Mouse (Mus musculus): ENCODE results near the gene Ralgps1.

Ralgps1 gene

GRCm38 (mm10) chr2:33274719-33275490 lies 96.4 kb downstream of the Ralgps1 start:
- no peak for DNase-seq

- DNase-seq, result no peak
Observed at GRCm38 (mm10) chr2:33272665-33273439, 98.4 kb downstream of the Ralgps1 start.

- DNase-seq, result no peak
Observed at GRCm38 (mm10) chr2:33271511-33271910, 99.8 kb downstream of the Ralgps1 start.

GRCm38 (mm10) chr2:33270569-33270968 lies 100.7 kb downstream of the Ralgps1 start:
- DNase-seq, result no peak

- DNase-seq, result no peak
Observed at GRCm38 (mm10) chr2:33269132-33269493, 102.2 kb downstream of the Ralgps1 start.

- DNase-seq, result no peak
Observed at GRCm38 (mm10) chr2:33268384-33269131, 102.7 kb downstream of the Ralgps1 start.

- no peak for DNase-seq
Observed at GRCm38 (mm10) chr2:33267075-33267474, 104.2 kb downstream of the Ralgps1 start.

GRCm38 (mm10) chr2:33265793-33266192 lies 105.5 kb downstream of the Ralgps1 start:
- no peak for DNase-seq

GRCm38 (mm10) chr2:33261475-33261874 lies 109.8 kb downstream of the Ralgps1 start:
- DNase-seq, result no peak

GRCm38 (mm10) chr2:33260772-33261171 lies 110.5 kb downstream of the Ralgps1 start:
- no peak for DNase-seq

GRCm38 (mm10) chr2:33256769-33257537 lies 114.3 kb downstream of the Ralgps1 start:
- DNase-seq, result no peak

GRCm38 (mm10) chr2:33254318-33254985 lies 116.8 kb downstream of the Ralgps1 start:
- peak; percentile 54 for DNase-seq

- no peak for DNase-seq
Observed at GRCm38 (mm10) chr2:33253572-33254190, 117.6 kb downstream of the Ralgps1 start.

GRCm38 (mm10) chr2:33252751-33253150 lies 118.5 kb downstream of the Ralgps1 start:
- no peak for DNase-seq

- DNase-seq, result peak; percentile 60
Observed at GRCm38 (mm10) chr2:33249922-33250633, 121.2 kb downstream of the Ralgps1 start.

GRCm38 (mm10) chr2:33248549-33248948 lies 122.7 kb downstream of the Ralgps1 start:
- DNase-seq, result no peak

GRCm38 (mm10) chr2:33246841-33247240 lies 124.4 kb downstream of the Ralgps1 start:
- no peak for DNase-seq

GRCm38 (mm10) chr2:33245350-33245749 lies 125.9 kb downstream of the Ralgps1 start:
- no peak for DNase-seq

- DNase-seq, result no peak
Observed at GRCm38 (mm10) chr2:33244880-33245279, 126.4 kb downstream of the Ralgps1 start.

- no peak for DNase-seq
Observed at GRCm38 (mm10) chr2:33237581-33237980, 133.7 kb downstream of the Ralgps1 start.

GRCm38 (mm10) chr2:33234848-33235247 lies 136.4 kb downstream of the Ralgps1 start:
- no peak for DNase-seq

Measured in lung, postnatal 10 days (tissue).